Mouse (Mus musculus) colon, adult 2 months (tissue): ENCODE data around the gene Mindy3. TPM values are rescaled to one million over a fixed set of nuclear protein-coding genes. Genes with fewer than 3 reads are reported as not detected.

Source experiments
- polyA plus RNA-seq: library from polyadenylated mRNA; depleted of rRNA; stranded (reverse); fragments of >200 nt; gene quantifications from 2 replicates; pipeline ENCODE4 v1.2.3, GENCODE M21; 2012; rRNA removed

The Mindy3 gene
- polyA plus RNA-seq, result 61.1 and 106 TPM in 2 replicates

DNA sequence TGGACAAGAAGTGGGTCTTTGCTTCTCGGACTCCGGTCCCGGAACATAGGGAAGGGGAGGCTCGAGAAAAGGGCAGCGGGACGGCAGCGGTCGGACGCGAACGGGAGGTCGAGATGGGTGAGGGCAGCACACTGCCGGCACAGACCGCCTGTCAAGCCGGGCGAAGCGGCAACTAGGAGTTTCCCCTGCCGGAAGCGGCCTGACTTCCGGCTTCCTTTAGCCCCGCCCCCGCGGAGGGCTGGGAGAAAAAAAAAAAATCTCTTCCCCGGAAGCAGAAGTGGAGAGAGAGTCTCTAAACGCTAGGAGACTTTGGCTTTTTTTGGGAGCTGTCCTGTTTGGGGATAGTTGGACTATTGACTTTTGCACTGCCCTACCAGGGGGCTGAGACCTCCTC, at the start of gene Mindy3:
Mindy3 (minus strand) TSS at position 209 of the 394 bp plus-strand sequence.

DNA sequence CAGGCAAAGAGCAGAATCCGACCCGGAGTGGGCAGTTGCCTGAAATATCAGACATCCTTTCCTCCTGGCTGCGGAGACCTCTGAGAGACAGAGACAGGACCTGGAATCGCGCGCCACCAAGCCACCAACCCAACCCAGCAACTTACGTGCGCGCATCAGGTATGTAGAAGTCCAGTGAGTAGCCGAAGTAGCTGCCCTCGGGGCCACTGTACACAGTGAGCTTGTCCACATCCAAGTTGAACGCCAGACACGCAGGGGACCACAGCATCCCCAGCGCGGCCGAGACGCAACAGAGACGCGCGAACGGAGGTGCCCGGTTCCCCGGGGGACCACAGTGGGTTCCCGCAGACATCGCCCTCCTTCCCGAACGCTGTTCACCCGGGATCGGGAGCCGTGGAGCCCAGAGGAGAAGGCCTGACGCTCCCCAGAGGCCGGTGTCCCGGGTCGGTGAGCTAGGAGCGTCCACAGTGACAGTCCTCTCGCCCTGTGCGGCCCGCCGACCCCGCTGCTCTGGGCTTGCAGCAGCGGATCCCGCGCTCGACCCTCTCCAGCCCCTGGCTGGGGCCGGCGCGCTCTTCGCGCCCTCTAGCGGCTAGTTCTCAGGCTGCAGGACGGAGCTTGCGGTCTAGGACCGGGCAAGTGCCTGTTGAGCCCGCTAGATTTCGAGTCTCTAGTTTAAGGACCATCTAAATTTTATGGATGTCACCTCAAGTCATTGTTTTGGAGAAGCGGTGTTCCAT, 117.7 kb downstream of the Mindy3 start, which contains the start of gene Itga8:
Itga8 (minus strand) TSS at position 492 of the 740 bp plus-strand sequence.

Other genes with a start within 250 kb of the Mindy3 start
- gene Itga8, start 117.5 kb downstream of the Mindy3 start, polyA plus RNA-seq, result 4.0 and 4.3 TPM in 2 replicates